Comparison of ENCODE assay signal across 18 mouse cellular contexts in genomic region chr19:5277140-5277539, GRCm38 (mm10). TPM values are rescaled to one million over a fixed set of nuclear protein-coding genes. Genes with fewer than 3 reads are reported as not detected.
A peak's percentile ranks its signal among the peaks of the same experiment; 100 is the strongest.
DNase-seq lines count a peak whose midpoint lies in the region; ATAC-seq and TF ChIP-seq lines count a peak whose summit lies in the region.
"Had no signal": no experiment of that assay in that cellular context is flagged by ENCODE, and none has a peak within 500 bp of the region (broad histone marks: within the 10 kb centered on the region; RNA-seq: fewer than 3 reads in every experiment).

No protein-coding gene starts in this region.

- no peaks in the 10 kb centered on the region for H3K27me3 ChIP-seq in heart, adult 2 months (ENCODE audit: control insufficient read depth, insufficient read depth, low read length)
- H3K27me3 ChIP-seq in lung, postnatal 0 days (replicated peaks; ENCODE audit: insufficient read depth, low read length), result no peaks in the 10 kb centered on the region
- H3K27me3 ChIP-seq: heart, embryonic 15.5 days; liver, embryonic 12.5 days; neural tube, embryonic 13.5 days had no signal

- no peaks in the 10 kb centered on the region for H3K9me3 ChIP-seq in lung, postnatal 0 days (ENCODE audit: low read length)
- H3K9me3 ChIP-seq: heart, embryonic 15.5 days; liver, embryonic 12.5 days; neural tube, embryonic 13.5 days had no signal

- no peak overlapping the region for H3K9ac ChIP-seq in heart, adult 2 months (ENCODE audit: low read depth, low read length)
- no peak overlapping the region for H3K9ac ChIP-seq in lung, postnatal 0 days (replicated peaks; ENCODE audit: low read depth)
- H3K9ac ChIP-seq: heart, embryonic 15.5 days; liver, embryonic 12.5 days; neural tube, embryonic 13.5 days had no signal

- DNase-seq in heart, adult 2 months, result no peak
- no peak for DNase-seq in heart, adult 9 months (ENCODE audit: low spot score in 2 of 2)
- no peak for DNase-seq in lung, postnatal 0 days (ENCODE audit: low spot score)
- no peak for DNase-seq in lung, postnatal 4 days
- DNase-seq in CD4-positive helper T cell, adult 2 months (ENCODE audit: low read depth, low spot score), result peak; percentile 44
- DNase-seq in induced T-regulatory cell, adult 2 months (ENCODE audit: low read depth), result peak; percentile 62
- DNase-seq in right cerebral cortex, postnatal 36 days (ENCODE audit: low spot score in 2 of 2), result no peak
- DNase-seq: adrenal gland, adult 2 months; cerebellum, postnatal 25 days; kidney, postnatal 4 days; right cerebral cortex, postnatal 14 days had no signal

- peak; percentile 45 for TF ChIP-seq CTCF in heart, adult 2 months (IDR thresholded peaks at IDR 0.05)
- peak; percentile 53 for TF ChIP-seq CTCF in lung, postnatal 0 days (IDR thresholded peaks at IDR 0.05)

- peaks cover 17% of the 10 kb centered on the region for H3K36me3 ChIP-seq in heart, adult 2 months (ENCODE audit: control insufficient read depth, insufficient read depth, low read length)
- H3K36me3 ChIP-seq in lung, postnatal 0 days (ENCODE audit: insufficient read depth, low read length), result peaks cover 24% of the 10 kb centered on the region

- intact Hi-C loops in heart, adult 2 months (cut with DNase I), result loop anchor here (5.0 kb wide), 1 partner anchor 110 kb away; no protein-coding TSS in a partner anchor

- TF ChIP-seq EP300 in heart, adult 2 months (IDR thresholded peaks at IDR 0.05; ENCODE audit: insufficient read depth, low read depth, low read length), result no peak
- TF ChIP-seq EP300 in lung, postnatal 0 days (IDR thresholded peaks at IDR 0.05), result no peak

- H3K4me1 ChIP-seq in heart, adult 2 months (ENCODE audit: control insufficient read depth, insufficient read depth, low read length), result peaks cover 10% of the 10 kb centered on the region
- H3K4me1 ChIP-seq in lung, postnatal 0 days (ENCODE audit: insufficient read depth, low read depth, low read length), result peaks cover 4% of the 10 kb centered on the region; the same call in 1 of the 2 replicates

- WGBS in heart, adult 2 months, result 100% methylated on average over 3 of the region's 3 CpGs
- 98% methylated on average over 3 of the region's 3 CpGs for WGBS in lung, postnatal 0 days

- H3K79me2 ChIP-seq in heart, adult 2 months (replicated peaks; ENCODE audit: control insufficient read depth, insufficient read depth, low read length), result peaks cover 2% of the 10 kb centered on the region; the same call in 1 of the 2 replicates

- H3K27ac ChIP-seq in heart, adult 2 months, result no peak overlapping the region
- H3K27ac ChIP-seq in lung, postnatal 0 days (ENCODE audit: low read length), result no peak overlapping the region
- H3K27ac ChIP-seq: heart, embryonic 15.5 days; liver, embryonic 12.5 days; neural tube, embryonic 13.5 days had no signal

- H3K4me2 ChIP-seq in lung, postnatal 0 days (replicated peaks; ENCODE audit: low read depth, low read length), result no peak overlapping the region
- H3K4me2 ChIP-seq: heart, embryonic 15.5 days; liver, embryonic 12.5 days; midbrain, embryonic 11.5 days; neural tube, embryonic 13.5 days had no signal

- TF ChIP-seq POLR2A in heart, adult 2 months (IDR thresholded peaks at IDR 0.05; ENCODE audit: insufficient read depth, low read depth, low read length), result no peak

- H3K4me3 ChIP-seq in heart, adult 2 months, result no peak overlapping the region
- no peak overlapping the region for H3K4me3 ChIP-seq in lung, postnatal 0 days (ENCODE audit: low read depth, low read length)
- H3K4me3 ChIP-seq: heart, embryonic 15.5 days; liver, embryonic 12.5 days; neural tube, embryonic 13.5 days had no signal

- ATAC-seq in lung, postnatal 0 days, result no peak
- no peak for ATAC-seq in granulocyte monocyte progenitor cell, adult 5-6 weeks (replicated peaks; ENCODE audit: poor library complexity, severe bottlenecking)
- ATAC-seq: liver, embryonic 12.5 days had no signal

RNA-seq across cellular contexts. Expression of gene Pacs1, which starts 4.2 kb away (rescaled TPM):
- total RNA-seq in heart, adult 2 months (2021), result 10 to 100 TPM; 20.8 to 21.6 TPM
- polyA plus RNA-seq in heart, adult 2 months (2012; rRNA removed), result 25.7 and 28.5 TPM in 2 replicates
- 9.3 and 10.4 TPM in 2 replicates for polyA plus RNA-seq in lung, postnatal 0 days (2015; fragmentation: Nextera tagmentation; extraction: Ambion mirVana)
- 13.5 and 22.1 TPM in 2 replicates for total RNA-seq in granulocyte monocyte progenitor cell, adult 5-6 weeks (2014; fragmentation: Nextera tagmentation)
- 6.5 and 8.0 TPM in 2 replicates for total RNA-seq in granulocyte monocyte progenitor cell, adult 5-6 weeks (2017)

RNA-seq across cellular contexts. Expression of gene Sf3b2, which starts 18.1 kb away (rescaled TPM):
- total RNA-seq in heart, adult 2 months (2021), result 100 to 1,000 TPM; 103 to 121 TPM
- 83.1 and 94.5 TPM in 2 replicates for polyA plus RNA-seq in heart, adult 2 months (2012; rRNA removed)
- polyA plus RNA-seq in lung, postnatal 0 days (2015; fragmentation: Nextera tagmentation; extraction: Ambion mirVana), result 200 TPM in 2 replicates
- total RNA-seq in granulocyte monocyte progenitor cell, adult 5-6 weeks (2014; fragmentation: Nextera tagmentation), result 177 and 181 TPM in 2 replicates
- 224 and 247 TPM in 2 replicates for total RNA-seq in granulocyte monocyte progenitor cell, adult 5-6 weeks (2017)

RNA-seq across cellular contexts. Expression of gene Gal3st3, which starts 21.0 kb away (rescaled TPM):
- 10 to 100 TPM; 27.2 to 29.9 TPM for total RNA-seq in heart, adult 2 months (2021)
- 35.5 and 36.1 TPM in 2 replicates for polyA plus RNA-seq in heart, adult 2 months (2012; rRNA removed)
- 0.55 and 0.57 TPM in 2 replicates for polyA plus RNA-seq in lung, postnatal 0 days (2015; fragmentation: Nextera tagmentation; extraction: Ambion mirVana)
- not detected in 2 replicates for total RNA-seq in granulocyte monocyte progenitor cell, adult 5-6 weeks (2014; fragmentation: Nextera tagmentation)
- not detected in 2 replicates for total RNA-seq in granulocyte monocyte progenitor cell, adult 5-6 weeks (2017)

RNA-seq across cellular contexts. Expression of gene Catsper1, which starts 58.4 kb away (rescaled TPM):
- not detected for total RNA-seq in heart, adult 2 months (2021)
- 0.16 TPM in 1 of 2 replicates, not detected in the other for polyA plus RNA-seq in heart, adult 2 months (2012; rRNA removed)
- polyA plus RNA-seq in lung, postnatal 0 days (2015; fragmentation: Nextera tagmentation; extraction: Ambion mirVana), result not detected in 2 replicates
- not detected in 2 replicates for total RNA-seq in granulocyte monocyte progenitor cell, adult 5-6 weeks (2014; fragmentation: Nextera tagmentation)
- total RNA-seq in granulocyte monocyte progenitor cell, adult 5-6 weeks (2017), result not detected in 2 replicates
- total RNA-seq: adrenal gland, adult 2 months had no signal
- polyA plus RNA-seq: adrenal gland, adult 2 months; heart, embryonic 15.5 days; intestine, embryonic 14.5 days; liver, embryonic 12.5 days; midbrain, embryonic 11.5 days; neural tube, embryonic 13.5 days; stomach, embryonic 16.5 days had no signal

Comparison
In these comparisons a context has a peak if more than half of its experiments do, and no peak if none do; other contexts are left out.
1. DNase-seq: peak in CD4-positive helper T cell, adult 2 months (single experiment) and induced T-regulatory cell, adult 2 months (single experiment); none in heart, adult 2 months (0 of 2), heart, adult 9 months (0 of 2), lung, postnatal 0 days (single experiment), lung, postnatal 4 days (0 of 2) and right cerebral cortex, postnatal 36 days (0 of 2).
2. RNA of gene Gal3st3, which starts 21.0 kb away (total RNA-seq): 27.2 to 29.9 TPM in heart, adult 2 months; not detected in granulocyte monocyte progenitor cell, adult 5-6 weeks; every median in the first group is over 10 times any median in the second.